Mouse (Mus musculus) bone marrow, adult 2 months (tissue): ENCODE results near the gene Cacnb2.

Experiments
- CTCF ChIP-seq: fragments of 200-500 bp; IDR thresholded peaks from 2 replicates; pipeline ENCODE4 v1.5.1; 2011; ENCODE audit warnings: low read length, control low read depth; ENCODE audit not compliant: control insufficient read depth, insufficient read depth
- POLR2A ChIP-seq: fragments of 200-500 bp; IDR thresholded peaks from 2 replicates; pipeline ENCODE4 v1.6.1; 2011; ENCODE audit warnings: low read depth, mild to moderate bottlenecking, control low read depth, low read length, borderline replicate concordance; ENCODE audit not compliant: control insufficient read depth

- no peak for TF ChIP-seq CTCF
- no peak for TF ChIP-seq POLR2A
Observed at GRCm38 (mm10) chr2:14740359-14740758, 137.5 kb downstream of the Cacnb2 start.
